In the genomic region with DNA sequence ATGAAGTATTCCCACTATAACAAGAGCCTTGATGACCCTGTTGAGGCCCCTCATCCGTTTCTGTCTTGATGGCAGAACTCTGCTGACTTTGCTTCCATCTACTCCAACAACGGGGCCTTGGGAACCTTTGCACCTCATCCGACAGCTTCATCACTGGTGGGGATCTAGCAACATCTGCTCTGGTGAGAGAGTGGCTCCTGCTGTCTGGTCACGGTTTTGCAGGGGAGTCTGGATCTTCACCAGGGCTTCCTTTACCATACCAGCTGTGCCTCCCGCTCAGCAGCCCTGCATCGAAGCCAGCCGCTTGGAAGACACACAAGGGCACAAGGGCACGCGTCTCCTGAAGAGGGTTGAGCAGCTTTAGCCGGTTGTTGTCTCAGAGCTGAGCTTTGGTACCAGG, we compare ENCODE assay signal across 9 mouse cellular contexts.
DNase-seq lines count a peak whose midpoint lies in the region; ATAC-seq and TF ChIP-seq lines count a peak whose summit lies in the region.
"Had no signal": no experiment of that assay in that cellular context is flagged by ENCODE, and none has a peak within 500 bp of the region (broad histone marks: within the 10 kb centered on the region; RNA-seq: fewer than 3 reads in every experiment).

No protein-coding gene starts in this region.

- TF ChIP-seq CTCF in midbrain, postnatal 0 days (IDR thresholded peaks at IDR 0.05), result peak; percentile 75

- no peak overlapping the region for H3K27ac ChIP-seq in heart, embryonic 10.5 days
- H3K27ac ChIP-seq in midbrain, postnatal 0 days (ENCODE audit: low read depth, low read length), result no peak overlapping the region
- H3K27ac ChIP-seq: lung, embryonic 15.5 days had no signal

- H3K27me3 ChIP-seq in heart, embryonic 10.5 days (ENCODE audit: insufficient read depth, poor library complexity, severe bottlenecking), result peaks cover 4% of the 10 kb centered on the region; the same call in 1 of the 2 replicates
- no peaks in the 10 kb centered on the region; the same call in 1 of the 2 replicates for H3K27me3 ChIP-seq in midbrain, postnatal 0 days (ENCODE audit: insufficient read depth, low read length)
- H3K27me3 ChIP-seq: lung, embryonic 15.5 days had no signal

- ATAC-seq in midbrain, postnatal 0 days (ENCODE audit: low FRiP score), result no peak

- H3K9me3 ChIP-seq in heart, embryonic 10.5 days, result no peaks in the 10 kb centered on the region
- H3K9me3 ChIP-seq in midbrain, postnatal 0 days (ENCODE audit: low read length), result no peaks in the 10 kb centered on the region
- H3K9me3 ChIP-seq: lung, embryonic 15.5 days had no signal

- H3K36me3 ChIP-seq in heart, embryonic 10.5 days, result no peaks in the 10 kb centered on the region
- no peaks in the 10 kb centered on the region for H3K36me3 ChIP-seq in midbrain, postnatal 0 days (ENCODE audit: insufficient read depth, low read length)
- H3K36me3 ChIP-seq: lung, embryonic 15.5 days had no signal

- peak; percentile 84 for DNase-seq in heart, embryonic 10.5 days (ENCODE audit: low spot score)
- no peak for DNase-seq in heart, adult 9 months (ENCODE audit: low spot score in 2 of 2)
- DNase-seq in 3T3-L1 (ENCODE audit: low read depth, low spot score), result peak; percentile 26
- DNase-seq in adrenal gland, postnatal 14 days, result peak; percentile 81
- peak; percentile 41 for DNase-seq in kidney, postnatal 14 days
- DNase-seq in midbrain, postnatal 0 days (ENCODE audit: low spot score), result peak; percentile 74
- no peak for DNase-seq in layer of hippocampus, adult 9-11 months
- DNase-seq in cerebellum, adult 11 months, result no peak

- H3K4me1 ChIP-seq in heart, embryonic 10.5 days, result peaks cover 14% of the 10 kb centered on the region; the same call in 1 of the 2 replicates
- H3K4me1 ChIP-seq in midbrain, postnatal 0 days (ENCODE audit: insufficient read depth, low read length), result no peaks in the 10 kb centered on the region
- H3K4me1 ChIP-seq: lung, embryonic 15.5 days had no signal

- no peak overlapping the region for H3K9ac ChIP-seq in midbrain, postnatal 0 days (replicated peaks; ENCODE audit: low read length, poor library complexity, severe bottlenecking)
- H3K9ac ChIP-seq: lung, embryonic 15.5 days had no signal

- no peak overlapping the region for H3K4me3 ChIP-seq in heart, embryonic 10.5 days
- H3K4me3 ChIP-seq in midbrain, postnatal 0 days (ENCODE audit: low read depth, low read length), result no peak overlapping the region
- H3K4me3 ChIP-seq: lung, embryonic 15.5 days had no signal

- no peak overlapping the region for H3K4me2 ChIP-seq in midbrain, postnatal 0 days (ENCODE audit: low read depth, low read length, poor library complexity, severe bottlenecking)
- H3K4me2 ChIP-seq: lung, embryonic 15.5 days had no signal

- WGBS in heart, embryonic 10.5 days, result 40% methylated on average over 10 of the region's 10 CpGs
- WGBS in midbrain, postnatal 0 days, result 45% methylated on average over 10 of the region's 10 CpGs

Comparison
In these comparisons a context has a peak if more than half of its experiments do, and no peak if none do; other contexts are left out.
1. DNase-seq: peak in heart, embryonic 10.5 days (single experiment), 3T3-L1 (single experiment), adrenal gland, postnatal 14 days (single experiment), kidney, postnatal 14 days (single experiment) and midbrain, postnatal 0 days (single experiment); none in heart, adult 9 months (0 of 2), layer of hippocampus, adult 9-11 months (single experiment) and cerebellum, adult 11 months (single experiment).